Mouse (Mus musculus) embryonic facial prominence, embryonic 11.5 days (tissue): ENCODE measurements at regions not wholly inside any gene's neighbourhood (a gene's known extent, or its start where the extent isn't known, plus 50 kb on each side); places are given as distances from the start of the nearest gene placed in this dataset.

Experiments
- ATAC-seq: fragments of 200-750 bp; cut with Nextera tagmentation; replicated peaks from 2 replicates; pipeline ENCODE4 v1.8.0; 2017; ENCODE audit warnings: low read depth; ENCODE audit not compliant: insufficient number of reproducible peaks, low FRiP score, low TSS enrichment
- DNase-seq: peaks from one replicate; pipeline ENCODE4 v3.0.0-alpha.2; 2015; ENCODE audit warnings: low spot score
- H3K27ac ChIP-seq: fragments of 300-500 bp; sonication (generic); replicated peaks from 2 replicates; pipeline ENCODE4 v1.5.1; 2014; ENCODE audit warnings: mild to moderate bottlenecking, low read depth, low read length, control low read depth
- H3K27me3 ChIP-seq: fragments of 300-500 bp; sonication (generic); 2 replicates; pipeline ENCODE4 v1.6.1; 2014; ENCODE audit warnings: mild to moderate bottlenecking, low read length, moderate library complexity, mixed read lengths; ENCODE audit not compliant: control insufficient read depth, insufficient read depth
- H3K36me3 ChIP-seq: fragments of 300-500 bp; sonication (generic); replicated peaks from 2 replicates; pipeline ENCODE4 v1.6.1; 2014; ENCODE audit warnings: low read depth, mild to moderate bottlenecking, low read length, moderate library complexity, mixed read lengths; ENCODE audit not compliant: control insufficient read depth, insufficient read depth
- H3K4me1 ChIP-seq: fragments of 300-500 bp; sonication (generic); 2 replicates; pipeline ENCODE4 v1.6.1; 2014; ENCODE audit warnings: low read length, mixed read lengths; ENCODE audit not compliant: control insufficient read depth, insufficient read depth
- H3K4me2 ChIP-seq: fragments of 300-500 bp; sonication (generic); 2 replicates; pipeline ENCODE4 v1.6.1; 2014; ENCODE audit warnings: low read depth, mild to moderate bottlenecking, control low read depth, low read length, moderate library complexity
- H3K4me3 ChIP-seq: fragments of 300-500 bp; sonication (generic); 2 replicates; pipeline ENCODE4 v1.5.1; 2014; ENCODE audit warnings: low read depth, low read length, control low read depth
- H3K9ac ChIP-seq: fragments of 300-500 bp; sonication (generic); replicated peaks from 2 replicates; pipeline ENCODE4 v1.6.1; 2014; ENCODE audit warnings: mild to moderate bottlenecking, control low read depth, low read length
- H3K9me3 ChIP-seq: fragments of 300-500 bp; sonication (generic); replicated peaks from 2 replicates; pipeline ENCODE4 v1.6.1; 2016; ENCODE audit warnings: mild to moderate bottlenecking, low read length, inconsistent platforms, mixed read lengths; ENCODE audit not compliant: control insufficient read depth
- WGBS: fragments of 180-500 bp; shearing (Covaris S2); extraction: QIAGEN DNeasy Blood & Tissue Kit; methylation state at CpG from one replicate; pipeline ENCODE4 v1.1.7; 2014; 5-methylcytosine and 5-hydroxymethylcytosine counted together

GRCm38 (mm10) chr10:91507038-91507437 lies 325.9 kb upstream of the Tmpo start:
- H3K9ac ChIP-seq = no peak overlapping the region
- H3K4me2 ChIP-seq = no peak overlapping the region
- H3K4me3 ChIP-seq = no peak overlapping the region
- no peaks in the 10 kb centered on the region for H3K27me3 ChIP-seq
- no peaks in the 10 kb centered on the region for H3K4me1 ChIP-seq
- no peak overlapping the region for H3K27ac ChIP-seq
- ATAC-seq (no peak), DNase-seq (no peak)
- H3K9me3 ChIP-seq = no peaks in the 10 kb centered on the region
- 83% methylated on average over 7 of the region's 7 CpGs for WGBS
- no peaks in the 10 kb centered on the region for H3K36me3 ChIP-seq

- Histone ChIP-seq H3K4me3 (no peak overlapping the region), H3K36me3 (no peaks in the 10 kb centered on the region), H3K9me3 (no peaks in the 10 kb centered on the region), H3K27me3 (no peaks in the 10 kb centered on the region), H3K9ac (no peak overlapping the region), H3K4me2 (no peak overlapping the region), H3K27ac (no peak overlapping the region), H3K4me1 (no peaks in the 10 kb centered on the region)
- 69% methylated on average over 12 of the region's 12 CpGs for WGBS
- DNase-seq (no peak), ATAC-seq (no peak)
Observed at GRCm38 (mm10) chr10:91504891-91505290, 323.8 kb upstream of the Tmpo start.

- no peak overlapping the region for H3K4me2 ChIP-seq
- no peaks in the 10 kb centered on the region for H3K27me3 ChIP-seq
- no peak overlapping the region for H3K4me3 ChIP-seq
- WGBS = 59% methylated on average over 4 of the region's 4 CpGs
- no peaks in the 10 kb centered on the region for H3K9me3 ChIP-seq
- ATAC-seq = no peak
- H3K36me3 ChIP-seq = no peaks in the 10 kb centered on the region
- no peak for DNase-seq
- H3K4me1 ChIP-seq = no peaks in the 10 kb centered on the region
- no peak overlapping the region for H3K27ac ChIP-seq
- H3K9ac ChIP-seq = no peak overlapping the region
Observed at GRCm38 (mm10) chr10:91498543-91498942, 317.4 kb upstream of the Tmpo start.

- Histone ChIP-seq H3K27me3 (no peaks in the 10 kb centered on the region), H3K27ac (no peak overlapping the region), H3K4me2 (no peak overlapping the region), H3K36me3 (no peaks in the 10 kb centered on the region), H3K9ac (no peak overlapping the region), H3K4me1 (no peaks in the 10 kb centered on the region), H3K9me3 (no peaks in the 10 kb centered on the region), H3K4me3 (no peak overlapping the region)
- WGBS = 88% methylated on average over 2 of the region's 2 CpGs
- DNase-seq (no peak), ATAC-seq (no peak)
Observed at GRCm38 (mm10) chr10:91464691-91465090, 283.6 kb upstream of the Tmpo start.

- Histone ChIP-seq H3K27ac (no peak overlapping the region), H3K27me3 (no peaks in the 10 kb centered on the region), H3K9me3 (no peaks in the 10 kb centered on the region)
Observed at GRCm38 (mm10) chr10:91447974-91448703, 267.0 kb upstream of the Tmpo start.

GRCm38 (mm10) chr10:91443321-91443720 lies 262.2 kb upstream of the Tmpo start:
- WGBS = 64% methylated on average over 2 of the region's 2 CpGs
- ATAC-seq (no peak), DNase-seq (no peak)
- Histone ChIP-seq H3K27ac (no peak overlapping the region), H3K36me3 (no peaks in the 10 kb centered on the region), H3K4me2 (no peak overlapping the region), H3K27me3 (no peaks in the 10 kb centered on the region), H3K4me1 (no peaks in the 10 kb centered on the region), H3K9me3 (no peaks in the 10 kb centered on the region), H3K9ac (no peak overlapping the region), H3K4me3 (no peak overlapping the region)

More at GRCm38 (mm10) chr10:91447974-91448703, 267.0 kb upstream of the Tmpo start:
- Histone ChIP-seq H3K4me2 (no peak overlapping the region), H3K4me1 (no peaks in the 10 kb centered on the region), H3K9ac (no peak overlapping the region), H3K4me3 (no peak overlapping the region), H3K36me3 (no peaks in the 10 kb centered on the region)
- WGBS = 41% methylated on average over 10 of the region's 10 CpGs
- no peak; the same call in 1 of the 2 replicates for ATAC-seq
- DNase-seq = peak; percentile 19

GRCm38 (mm10) chr10:91440051-91440450 lies 258.9 kb upstream of the Tmpo start:
- 89% methylated on average over 3 of the region's 3 CpGs for WGBS
- Histone ChIP-seq H3K36me3 (no peaks in the 10 kb centered on the region), H3K4me1 (no peaks in the 10 kb centered on the region), H3K9ac (no peak overlapping the region), H3K27me3 (no peaks in the 10 kb centered on the region), H3K9me3 (no peaks in the 10 kb centered on the region), H3K27ac (no peak overlapping the region), H3K4me2 (no peak overlapping the region), H3K4me3 (no peak overlapping the region)
- ATAC-seq = no peak
- no peak for DNase-seq

GRCm38 (mm10) chr10:91437917-91438316 lies 256.8 kb upstream of the Tmpo start:
- Histone ChIP-seq H3K27ac (no peak overlapping the region), H3K9me3 (no peaks in the 10 kb centered on the region), H3K27me3 (no peaks in the 10 kb centered on the region), H3K36me3 (no peaks in the 10 kb centered on the region), H3K9ac (no peak overlapping the region), H3K4me1 (no peaks in the 10 kb centered on the region), H3K4me3 (no peak overlapping the region), H3K4me2 (no peak overlapping the region)
- 85% methylated on average over 5 of the region's 5 CpGs for WGBS
- ATAC-seq = no peak
- no peak for DNase-seq
